Mouse (Mus musculus) retina, postnatal 7 days (tissue): Measurements from ENCODE around the gene Ube4b.

ENCODE experiments used
- DNase-seq: peaks from one replicate; pipeline ENCODE4 v3.0.0-alpha.2; 2012; ENCODE audit warnings: low read depth, low spot score

Gene Ube4b

GRCm38 (mm10) chr4:149305761-149306711 is 120.5 kb downstream of the Ube4b start:
- no peak for DNase-seq

GRCm38 (mm10) chr4:149304466-149304865 is 122.1 kb downstream of the Ube4b start:
- no peak for DNase-seq

GRCm38 (mm10) chr4:149303502-149303901 is 123.0 kb downstream of the Ube4b start:
- no peak for DNase-seq

- no peak for DNase-seq
These were observed 123.8 kb downstream of the Ube4b start for GRCm38 (mm10) chr4:149302751-149303150.

- DNase-seq, result no peak
These were observed 124.4 kb downstream of the Ube4b start for GRCm38 (mm10) chr4:149302136-149302535.

GRCm38 (mm10) chr4:149296501-149296900 is 130.0 kb downstream of the Ube4b start:
- DNase-seq, result no peak

- no peak for DNase-seq
These were observed 133.6 kb downstream of the Ube4b start for GRCm38 (mm10) chr4:149292984-149293383.

- DNase-seq, result no peak
These were observed 135.5 kb downstream of the Ube4b start for GRCm38 (mm10) chr4:149291061-149291460.

- no peak for DNase-seq
These were observed 136.3 kb downstream of the Ube4b start for GRCm38 (mm10) chr4:149290157-149290750.

GRCm38 (mm10) chr4:149286287-149287137 is 140.0 kb downstream of the Ube4b start:
- no peak for DNase-seq

- no peak for DNase-seq
These were observed 140.9 kb downstream of the Ube4b start for GRCm38 (mm10) chr4:149285691-149286090.

GRCm38 (mm10) chr4:149283018-149283417 is 143.5 kb downstream of the Ube4b start:
- no peak for DNase-seq

- DNase-seq, result no peak
These were observed 144.4 kb downstream of the Ube4b start for GRCm38 (mm10) chr4:149282025-149282738.
